Mouse (Mus musculus) stomach, embryonic 14.5 days (tissue): Measurements from ENCODE around the gene Top2b. TPM values are rescaled to one million over a fixed set of nuclear protein-coding genes. Genes with fewer than 3 reads are reported as not detected.

Source experiments
- ATAC-seq: fragments of 200-750 bp; cut with Nextera tagmentation; 2 replicates; pipeline ENCODE4 v1.8.0; 2017; ENCODE audit warnings: low read depth, moderate TSS enrichment; ENCODE audit not compliant: insufficient number of reproducible peaks, insufficient read depth, low FRiP score
- H3K27ac ChIP-seq: fragments of 300-500 bp; sonication (generic); 2 replicates; pipeline ENCODE4 v1.5.1; 2014; ENCODE audit warnings: mild to moderate bottlenecking, low read length, moderate library complexity, mixed read lengths
- H3K27me3 ChIP-seq: fragments of 300-500 bp; sonication (generic); 2 replicates; pipeline ENCODE4 v1.6.1; 2014; ENCODE audit warnings: low read length, control low read depth, mixed read lengths; ENCODE audit not compliant: control insufficient read depth, insufficient read depth
- H3K36me3 ChIP-seq: fragments of 300-500 bp; sonication (generic); 2 replicates; pipeline ENCODE4 v1.6.1; 2014; ENCODE audit warnings: mild to moderate bottlenecking, control low read depth, low read length, moderate library complexity, mixed read lengths; ENCODE audit not compliant: control insufficient read depth, insufficient read depth
- H3K4me1 ChIP-seq: fragments of 300-500 bp; sonication (generic); 2 replicates; pipeline ENCODE4 v1.6.1; 2014; ENCODE audit warnings: low read length, control low read depth, mixed read lengths; ENCODE audit not compliant: control insufficient read depth, insufficient read depth
- H3K4me2 ChIP-seq: fragments of 300-500 bp; sonication (generic); replicated peaks from 2 replicates; pipeline ENCODE4 v1.6.1; 2014; ENCODE audit warnings: low read depth, low read length, control low read depth
- H3K4me3 ChIP-seq: fragments of 300-500 bp; sonication (generic); 2 replicates; pipeline ENCODE4 v1.5.1; 2014; ENCODE audit warnings: low read depth, low read length, control low read depth
- H3K9ac ChIP-seq: fragments of 300-500 bp; sonication (generic); replicated peaks from 2 replicates; pipeline ENCODE4 v1.6.1; 2014; ENCODE audit warnings: low read depth, mild to moderate bottlenecking, control low read depth, low read length, moderate library complexity, mixed read lengths
- H3K9me3 ChIP-seq: fragments of 300-500 bp; sonication (generic); 2 replicates; pipeline ENCODE4 v1.6.1; 2016; ENCODE audit warnings: low read depth, low read length, control low read depth; ENCODE audit not compliant: control insufficient read depth
- WGBS: fragments of 180-500 bp; shearing (Covaris S2); extraction: QIAGEN DNeasy Blood & Tissue Kit; methylation state at CpG from one replicate; pipeline ENCODE4 v1.1.7; 2014; 5-methylcytosine and 5-hydroxymethylcytosine counted together
- polyA plus RNA-seq: library from polyadenylated mRNA; unstranded; fragments of >200 nt; fragmentation: Nextera tagmentation; extraction: Ambion mirVana; gene quantifications from 2 replicates; pipeline ENCODE4 v1.2.1, GENCODE M21; 2014

The Top2b gene
- polyA plus RNA-seq, 1 experiment from 2014 or later: 64.4 TPM

DNA sequence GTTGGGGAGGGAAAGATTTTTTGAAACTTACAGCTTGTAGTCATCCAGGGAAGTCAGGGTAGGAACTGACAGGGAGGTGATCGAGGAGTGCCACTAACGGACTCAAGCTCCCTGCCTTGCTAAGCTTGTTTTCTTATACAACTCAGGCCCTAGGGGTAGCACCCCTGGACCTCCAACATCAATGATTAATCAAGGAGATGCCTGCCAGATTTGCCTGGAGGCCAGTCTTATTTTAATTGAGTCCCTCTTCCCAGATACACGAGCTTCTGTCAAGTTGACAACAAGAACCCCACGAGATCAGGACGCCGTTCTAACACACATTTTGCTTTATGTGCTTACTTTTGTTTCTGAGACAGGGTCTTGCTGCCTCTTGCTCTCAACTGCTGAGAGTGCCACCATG lies 115.6 kb downstream of the Top2b start:
- Histone ChIP-seq H3K9ac (no peak overlapping the region), H3K4me2 (no peak overlapping the region), H3K9me3 (no peaks in the 10 kb centered on the region), H3K27ac (no peak overlapping the region), H3K4me3 (no peak overlapping the region), H3K36me3 (no peaks in the 10 kb centered on the region), H3K27me3 (no peaks in the 10 kb centered on the region), H3K4me1 (peaks cover 4% of the 10 kb centered on the region; the same call in 1 of the 2 replicates)
- 68% methylated on average over 6 of the region's 6 CpGs for WGBS
- ATAC-seq: no peak

DNA sequence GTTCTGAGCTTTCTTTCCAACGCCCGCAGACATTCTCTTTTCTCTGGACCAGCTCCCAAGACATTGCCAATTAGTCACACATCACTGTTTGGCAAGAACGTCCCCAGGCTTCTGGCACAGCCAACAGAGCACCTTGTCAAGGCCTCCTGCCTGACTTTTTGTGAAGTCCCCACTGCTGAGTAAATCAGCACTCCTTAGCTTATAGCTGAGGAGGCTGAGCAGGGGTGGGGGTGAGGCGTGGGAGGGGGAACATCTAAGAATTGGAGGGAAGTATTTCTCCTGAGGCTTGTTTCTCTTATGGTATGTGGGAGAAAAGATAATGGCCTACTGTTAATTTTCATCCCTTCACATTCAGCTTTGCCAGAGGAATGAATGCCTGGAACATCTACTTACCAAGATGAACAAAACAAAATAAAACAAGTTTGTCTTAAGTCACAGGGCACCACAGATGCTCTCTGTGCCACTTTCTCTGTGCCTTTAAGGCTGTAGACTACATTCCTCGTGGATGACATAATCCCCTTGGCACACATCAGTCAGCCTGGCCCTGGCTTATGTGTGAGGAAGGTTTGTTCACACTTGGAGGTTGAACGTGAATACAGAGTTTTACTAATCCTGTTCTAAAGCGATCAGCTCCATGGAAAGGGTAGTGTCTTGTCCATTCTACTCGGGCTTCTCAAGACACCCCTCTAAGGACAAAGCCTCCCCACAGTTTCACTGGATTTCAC lies 118.8 kb downstream of the Top2b start:
- H3K9me3 ChIP-seq: no peaks in the 10 kb centered on the region
- no peaks in the 10 kb centered on the region for H3K27me3 ChIP-seq
- no peak overlapping the region for H3K27ac ChIP-seq
- 58% methylated on average over 8 of the region's 8 CpGs for WGBS
- no peak overlapping the region for H3K4me2 ChIP-seq
- ATAC-seq: no peak
- H3K9ac ChIP-seq: no peak overlapping the region
- no peak overlapping the region for H3K4me3 ChIP-seq
- H3K4me1 ChIP-seq: peaks cover 4% of the 10 kb centered on the region; the same call in 1 of the 2 replicates
- no peaks in the 10 kb centered on the region for H3K36me3 ChIP-seq

Other genes starting within 250 kb of the Top2b start
- gene Ngly1, start 115.9 kb upstream of the Top2b start, polyA plus RNA-seq: 42.1 and 46.0 TPM in 2 replicates
- 1.0 and 1.5 TPM in 2 replicates for gene Oxsm, start 115.4 kb upstream of the Top2b start, polyA plus RNA-seq